Mouse (Mus musculus) kidney, embryonic 16.5 days (tissue): ENCODE measurements around the gene Kank1. TPM values are rescaled to one million over a fixed set of nuclear protein-coding genes. Genes with fewer than 3 reads are reported as not detected.

Experiments used
- ATAC-seq: fragments of 200-750 bp; cut with Nextera tagmentation; 2 replicates; pipeline ENCODE4 v1.8.0; 2017; ENCODE audit warnings: moderate TSS enrichment; ENCODE audit not compliant: low FRiP score, low TSS enrichment
- H3K27ac ChIP-seq: fragments of 300-500 bp; sonication (generic); 2 replicates; pipeline ENCODE4 v1.5.1; 2014; ENCODE audit warnings: low read length
- H3K27me3 ChIP-seq: fragments of 300-500 bp; sonication (generic); 2 replicates; pipeline ENCODE4 v1.6.1; 2014; ENCODE audit warnings: low read length, control low read depth, mixed read lengths; ENCODE audit not compliant: insufficient read depth
- H3K36me3 ChIP-seq: fragments of 300-500 bp; sonication (generic); 2 replicates; pipeline ENCODE4 v1.6.1; 2014; ENCODE audit warnings: low read length, control low read depth, mixed read lengths; ENCODE audit not compliant: insufficient read depth
- H3K4me1 ChIP-seq: fragments of 300-500 bp; sonication (generic); 2 replicates; pipeline ENCODE4 v1.6.1; 2014; ENCODE audit warnings: low read length, control low read depth, mixed read lengths; ENCODE audit not compliant: insufficient read depth
- H3K4me2 ChIP-seq: fragments of 300-500 bp; sonication (generic); replicated peaks from 2 replicates; pipeline ENCODE4 v1.6.1; 2014; ENCODE audit warnings: low read depth, low read length
- H3K4me3 ChIP-seq: fragments of 300-500 bp; sonication (generic); 2 replicates; pipeline ENCODE4 v1.5.1; 2014; ENCODE audit warnings: mild to moderate bottlenecking, low read length
- H3K9ac ChIP-seq: fragments of 300-500 bp; sonication (generic); replicated peaks from 2 replicates; pipeline ENCODE4 v1.6.1; 2014; ENCODE audit warnings: low read length
- H3K9me3 ChIP-seq: fragments of 300-500 bp; sonication (generic); 2 replicates; pipeline ENCODE4 v1.6.1; 2016; ENCODE audit warnings: low read length, control low read depth
- WGBS: fragments of 180-500 bp; shearing (Covaris S2); extraction: QIAGEN DNeasy Blood & Tissue Kit; methylation state at CpG from one replicate; pipeline ENCODE4 v1.1.7; 2014; 5-methylcytosine and 5-hydroxymethylcytosine counted together
- polyA plus RNA-seq: library from polyadenylated mRNA; unstranded; fragments of >200 nt; fragmentation: Nextera tagmentation; extraction: Ambion mirVana; gene quantifications from 2 replicates; pipeline ENCODE4 v1.2.1, GENCODE M21; 2015

Gene Kank1
- polyA plus RNA-seq, 1 experiment from 2014 or later, result 30.9 TPM

GRCm38 (mm10) chr19:25221964-25222640, 14.7 kb upstream of the Kank1 start:
- peaks cover 6% of the 10 kb centered on the region; the same call in 1 of the 2 replicates for H3K4me1 ChIP-seq
- H3K9ac ChIP-seq, result no peak overlapping the region
- WGBS, result 47% methylated on average over 9 of the region's 9 CpGs
- H3K4me3 ChIP-seq, result no peak overlapping the region
- H3K9me3 ChIP-seq, result 0 out of 2 replicates have a peak, but pooled peaks cover 2% of the 10 kb centered on the region
- no peaks in the 10 kb centered on the region for H3K27me3 ChIP-seq
- no peaks in the 10 kb centered on the region for H3K36me3 ChIP-seq
- H3K27ac ChIP-seq, result peak overlapping the region; percentile 89
- peak overlapping the region; percentile 23; the same call in 1 of the 2 replicates for H3K4me2 ChIP-seq
- peak; percentile 91 for ATAC-seq

- H3K27ac ChIP-seq, result no peak overlapping the region
- no peaks in the 10 kb centered on the region for H3K9me3 ChIP-seq
- 77% methylated on average over 4 of the region's 4 CpGs for WGBS
- no peak overlapping the region for H3K4me2 ChIP-seq
- no peaks in the 10 kb centered on the region for H3K36me3 ChIP-seq
- no peak overlapping the region for H3K9ac ChIP-seq
- ATAC-seq, result no peak
- peaks cover 4% of the 10 kb centered on the region; the same call in 1 of the 2 replicates for H3K27me3 ChIP-seq
- H3K4me3 ChIP-seq, result no peak overlapping the region
- H3K4me1 ChIP-seq, result no peaks in the 10 kb centered on the region
Observed at GRCm38 (mm10) chr19:25230058-25230974, 6.5 kb upstream of the Kank1 start.

- H3K4me3 ChIP-seq, result no peak overlapping the region
- H3K27ac ChIP-seq, result no peak overlapping the region
- ATAC-seq, result no peak
- H3K4me2 ChIP-seq, result no peak overlapping the region
- no peaks in the 10 kb centered on the region for H3K36me3 ChIP-seq
- H3K9me3 ChIP-seq, result no peaks in the 10 kb centered on the region
- peaks cover 7% of the 10 kb centered on the region; the same call in 1 of the 2 replicates for H3K27me3 ChIP-seq
- H3K9ac ChIP-seq, result no peak overlapping the region
- H3K4me1 ChIP-seq, result no peaks in the 10 kb centered on the region
- WGBS, result 65% methylated on average over 4 of the region's 4 CpGs
Observed at GRCm38 (mm10) chr19:25230975-25231334, 5.8 kb upstream of the Kank1 start.

- H3K4me2 ChIP-seq, result no peak overlapping the region
- no peaks in the 10 kb centered on the region for H3K9me3 ChIP-seq
- no peak overlapping the region for H3K27ac ChIP-seq
- H3K9ac ChIP-seq, result no peak overlapping the region
- H3K36me3 ChIP-seq, result no peaks in the 10 kb centered on the region
- H3K4me1 ChIP-seq, result 0 out of 2 replicates have a peak, but pooled peaks cover 5% of the 10 kb centered on the region
- H3K4me3 ChIP-seq, result no peak overlapping the region
- ATAC-seq, result no peak
- H3K27me3 ChIP-seq, result peaks cover 10% of the 10 kb centered on the region; the same call in 1 of the 2 replicates
- WGBS, result 56% methylated on average over 10 of the region's 10 CpGs
Observed at GRCm38 (mm10) chr19:25232032-25232431, 4.7 kb upstream of the Kank1 start.

GRCm38 (mm10) chr19:25237492-25238040, 791 bp downstream of the Kank1 start:
- ATAC-seq, result peak; percentile 35; the same call in 1 of the 2 replicates
- H3K27ac ChIP-seq, result peak overlapping the region; percentile 83

GRCm38 (mm10) chr19:25238121-25238520, 1.3 kb downstream of the Kank1 start:
- WGBS, result 4% methylated on average over 13 of the region's 13 CpGs
- H3K9me3 ChIP-seq, result no peaks in the 10 kb centered on the region; the same call in 1 of the 2 replicates
- H3K4me1 ChIP-seq, result peaks cover 8% of the 10 kb centered on the region; the same call in 1 of the 2 replicates
- peak overlapping the region; percentile 63 for H3K4me3 ChIP-seq
- ATAC-seq, result no peak
- H3K36me3 ChIP-seq, result no peaks in the 10 kb centered on the region
- no peak overlapping the region for H3K27ac ChIP-seq
- H3K27me3 ChIP-seq, result peaks cover 14% of the 10 kb centered on the region; the same call in 1 of the 2 replicates
- H3K9ac ChIP-seq, result peak overlapping the region; percentile 74; the same call in 1 of the 2 replicates
- H3K4me2 ChIP-seq, result peak overlapping the region; percentile 96

More at GRCm38 (mm10) chr19:25237492-25238040, 791 bp downstream of the Kank1 start:
- Histone ChIP-seq H3K9me3 (no peaks in the 10 kb centered on the region; the same call in 1 of the 2 replicates), H3K36me3 (no peaks in the 10 kb centered on the region), H3K4me1 (peaks cover 8% of the 10 kb centered on the region; the same call in 1 of the 2 replicates), H3K4me2 (peak overlapping the region; percentile 96), H3K9ac (peak overlapping the region; percentile 74), H3K27me3 (peaks cover 14% of the 10 kb centered on the region; the same call in 1 of the 2 replicates), H3K4me3 (peak overlapping the region; percentile 63)
- 2% methylated on average over 35 of the region's 35 CpGs for WGBS

- Histone ChIP-seq H3K27me3 (no peaks in the 10 kb centered on the region), H3K4me1 (no peaks in the 10 kb centered on the region), H3K4me2 (no peak overlapping the region), H3K4me3 (no peak overlapping the region), H3K9me3 (no peaks in the 10 kb centered on the region; the same call in 1 of the 2 replicates), H3K9ac (no peak overlapping the region), H3K36me3 (no peaks in the 10 kb centered on the region), H3K27ac (no peak overlapping the region)
- 64% methylated on average over 4 of the region's 4 CpGs for WGBS
- no peak for ATAC-seq
Observed at GRCm38 (mm10) chr19:25243566-25243965, 6.8 kb downstream of the Kank1 start.

- H3K4me3 ChIP-seq, result no peak overlapping the region
- ATAC-seq, result no peak
- peaks cover 5% of the 10 kb centered on the region; the same call in 1 of the 2 replicates for H3K4me1 ChIP-seq
- 93% methylated on average over 8 of the region's 8 CpGs for WGBS
- H3K36me3 ChIP-seq, result no peaks in the 10 kb centered on the region
- H3K27ac ChIP-seq, result no peak overlapping the region
- no peaks in the 10 kb centered on the region for H3K9me3 ChIP-seq
- H3K4me2 ChIP-seq, result no peak overlapping the region
- H3K9ac ChIP-seq, result no peak overlapping the region
- H3K27me3 ChIP-seq, result no peaks in the 10 kb centered on the region
Observed at GRCm38 (mm10) chr19:25246062-25246461, 9.3 kb downstream of the Kank1 start.

- Histone ChIP-seq H3K4me2 (no peak overlapping the region), H3K4me3 (no peak overlapping the region), H3K36me3 (no peaks in the 10 kb centered on the region), H3K27ac (no peak overlapping the region), H3K9ac (no peak overlapping the region), H3K9me3 (no peaks in the 10 kb centered on the region), H3K27me3 (no peaks in the 10 kb centered on the region), H3K4me1 (peaks cover 5% of the 10 kb centered on the region; the same call in 1 of the 2 replicates)
- WGBS, result 81% methylated on average over 14 of the region's 14 CpGs
- no peak for ATAC-seq
Observed at GRCm38 (mm10) chr19:25247858-25248552, 11.2 kb downstream of the Kank1 start.
